Mouse (Mus musculus): ENCODE data around the gene Fam172a.

Gene Fam172a

DNA sequence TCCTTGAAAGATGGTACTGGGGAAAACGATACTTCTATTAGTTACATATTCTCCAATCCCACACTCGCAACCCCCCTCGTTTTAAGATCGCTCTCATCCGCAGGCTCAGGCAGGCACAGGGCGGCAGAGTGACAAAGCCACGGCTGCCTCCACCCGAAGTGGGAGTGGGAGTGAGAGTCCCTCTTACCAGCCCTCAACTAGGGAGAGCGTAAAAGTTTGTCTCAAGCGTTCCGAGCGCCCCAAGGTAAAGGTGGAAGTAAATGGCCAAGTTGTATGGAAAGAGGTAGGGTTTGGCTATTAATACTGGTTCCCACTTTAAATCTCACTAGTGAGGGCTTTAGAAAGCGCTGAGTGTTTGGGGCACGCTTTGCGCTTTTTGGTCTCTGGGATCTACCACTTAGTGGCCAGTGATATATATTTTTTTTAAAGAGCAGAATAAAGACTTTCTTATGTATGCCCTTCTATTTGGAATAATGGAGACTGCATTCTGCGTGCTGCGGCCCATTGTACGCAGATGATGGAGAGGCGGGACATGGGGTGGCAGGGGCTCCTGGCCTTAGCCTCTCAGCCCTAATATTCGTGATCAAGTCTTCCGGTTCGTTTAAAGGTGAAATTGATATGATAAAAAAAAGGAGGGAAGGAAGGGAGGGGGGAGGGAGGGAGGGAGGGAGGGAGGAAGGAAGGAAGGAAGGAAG, 500.2 kb downstream of the Fam172a start:
- no peak for DNase-seq

DNA sequence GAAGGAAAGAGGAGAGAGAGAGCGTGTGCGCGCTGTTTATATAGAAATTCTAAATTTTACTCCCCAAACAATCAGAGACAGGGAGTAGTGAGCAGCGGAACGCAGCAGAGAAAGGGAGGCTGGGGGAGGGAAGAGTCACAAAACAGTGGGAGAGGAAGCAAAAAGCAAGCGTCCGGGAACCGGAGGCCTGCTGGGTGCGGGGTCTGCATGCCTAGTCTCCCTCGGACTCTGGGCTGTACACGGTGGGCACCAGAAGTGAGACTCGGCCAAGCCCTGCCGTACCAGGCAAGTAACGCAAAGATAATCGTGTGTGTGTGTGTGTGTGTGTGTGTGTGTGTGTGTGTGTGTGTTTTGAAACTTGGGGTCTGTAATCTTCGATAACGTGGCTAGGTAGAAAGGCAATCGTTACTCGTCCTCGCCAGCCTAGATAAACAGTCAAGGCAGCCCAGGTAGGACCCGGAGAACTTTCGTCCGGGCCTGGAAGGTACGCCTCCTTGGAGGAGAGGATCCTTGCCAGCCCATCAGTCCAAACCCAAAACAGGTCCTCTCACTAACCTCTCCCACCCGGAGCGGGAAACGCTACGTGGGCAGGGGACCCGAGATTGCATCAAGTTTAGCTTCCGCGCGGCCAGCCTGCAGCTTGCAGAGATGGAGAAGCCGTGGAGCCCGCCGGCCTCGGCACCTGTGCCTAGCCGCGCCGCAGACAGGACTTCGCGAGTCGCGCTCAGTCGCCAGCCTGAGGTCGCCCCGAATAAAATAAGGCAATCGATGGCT, 500.9 kb downstream of the Fam172a start:
- DNase-seq = peak; percentile 65

DNA sequence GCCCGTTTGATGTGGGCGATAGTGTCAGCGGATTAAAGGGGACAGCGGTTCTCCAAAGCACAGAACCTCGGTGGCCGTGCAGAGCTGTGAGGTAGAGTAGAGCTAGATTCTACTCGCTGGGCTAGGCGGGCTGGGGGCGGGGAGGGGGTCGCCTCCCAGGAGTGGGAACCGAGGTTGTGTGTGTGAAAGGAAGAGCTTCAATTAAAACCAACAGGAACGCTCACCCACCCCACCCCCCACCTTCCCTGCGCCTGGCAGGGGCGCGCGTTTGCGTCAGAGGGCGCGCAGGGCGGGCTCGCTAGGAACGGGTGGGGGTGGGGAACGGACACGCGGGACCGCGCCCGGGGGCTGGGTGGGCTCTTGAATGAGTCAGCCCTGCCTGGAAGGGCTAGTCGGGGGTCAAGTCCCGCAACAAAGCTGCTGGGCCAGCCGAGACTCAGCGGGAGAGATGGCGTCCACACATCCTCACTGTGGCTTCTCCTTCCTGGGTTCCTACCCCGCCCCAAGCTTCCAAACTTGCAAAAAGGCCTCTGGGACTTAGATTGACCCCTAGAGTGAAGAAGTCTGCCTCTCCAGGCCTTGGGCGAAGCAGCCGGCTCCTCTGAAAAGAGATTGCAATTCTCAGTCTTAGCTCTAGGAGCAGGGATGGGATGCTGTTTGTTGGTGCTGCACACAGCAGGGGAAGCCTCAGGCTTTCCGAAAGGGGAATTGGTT, 501.7 kb downstream of the Fam172a start:
- DNase-seq = peak; percentile 81

DNA sequence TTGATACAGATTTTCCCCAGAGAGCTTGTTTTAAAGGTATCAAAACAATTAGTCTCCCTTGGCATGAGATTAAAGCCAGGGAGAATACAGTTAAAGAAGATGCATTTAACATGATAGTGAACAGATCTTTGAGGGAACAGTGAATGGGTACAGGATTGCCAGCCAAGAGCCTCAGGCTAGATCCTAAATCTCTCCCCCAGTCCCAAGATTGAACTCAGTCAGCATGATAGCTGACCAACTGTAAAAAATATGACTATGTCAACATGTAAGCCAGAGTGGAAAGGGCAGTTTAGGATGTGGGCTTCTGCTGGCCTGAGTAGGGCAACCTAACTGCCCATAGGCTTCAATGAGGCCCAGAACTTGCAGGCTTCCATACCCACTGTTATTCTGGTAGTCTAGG, 503.6 kb downstream of the Fam172a start:
- no peak for DNase-seq

DNA sequence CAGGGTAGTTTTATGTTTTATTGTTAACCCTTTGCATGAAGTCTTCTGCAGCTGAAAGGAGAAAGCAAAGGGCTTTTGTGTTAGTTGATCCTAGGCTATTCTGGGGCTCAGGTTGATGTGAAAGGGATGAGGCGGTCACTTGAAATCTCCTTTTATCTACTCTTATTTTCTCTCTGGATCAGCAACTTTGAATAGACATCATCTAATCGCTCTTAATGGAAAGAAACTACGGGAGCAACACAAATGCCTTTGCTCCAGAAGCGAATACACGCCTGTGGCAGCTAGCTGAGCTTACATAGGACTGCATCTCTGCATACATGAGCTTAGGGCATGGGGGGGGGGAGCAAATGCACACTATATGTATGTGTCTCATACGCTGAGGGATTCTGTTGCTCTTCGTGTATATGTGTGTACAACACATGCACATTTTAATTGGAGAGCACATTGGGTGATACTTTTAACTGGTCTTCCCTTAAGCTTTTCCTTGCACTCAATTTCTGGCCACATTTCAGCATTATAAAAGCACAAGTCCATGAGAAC, 505.1 kb downstream of the Fam172a start:
- no peak for DNase-seq

DNA sequence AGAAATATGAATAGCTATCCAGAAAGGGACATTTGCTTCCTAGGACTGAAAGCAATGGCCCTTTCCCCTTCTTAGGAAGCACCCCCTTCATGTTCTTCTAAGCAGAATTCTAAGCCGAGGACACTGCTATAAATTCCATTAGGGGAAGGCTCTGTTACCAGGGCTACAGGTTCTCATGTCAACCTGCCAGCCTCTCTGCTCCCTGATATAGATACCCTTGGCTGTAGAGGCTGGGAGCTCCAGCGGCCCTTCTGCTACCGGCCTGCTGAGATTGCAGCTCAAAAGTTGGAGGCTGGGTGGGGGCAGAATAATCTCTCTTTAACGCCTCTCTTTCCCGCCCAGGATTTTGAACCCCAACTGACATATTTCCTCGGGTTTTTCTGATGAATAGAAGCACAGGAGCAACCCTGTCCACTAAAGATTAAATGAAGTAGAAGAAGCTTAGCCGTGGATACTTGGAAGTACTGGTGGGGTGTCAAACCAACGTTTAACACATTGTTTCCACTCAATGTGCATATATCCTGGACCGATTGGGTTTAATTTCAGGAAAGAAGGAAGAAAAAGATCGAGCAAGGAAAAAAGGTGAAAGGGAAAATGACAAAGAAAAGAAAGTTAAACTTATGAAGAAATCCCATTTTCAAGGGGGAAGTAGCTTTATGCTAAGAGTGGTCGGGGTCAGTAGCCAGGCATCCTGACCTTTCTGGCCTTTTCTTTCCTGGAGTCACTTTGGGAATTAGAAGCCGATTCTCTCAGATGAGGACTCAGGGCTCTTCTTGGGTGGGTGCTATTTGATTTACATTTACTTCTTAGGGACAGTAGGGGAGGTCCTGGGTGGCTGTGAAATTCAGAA, 506.2 kb downstream of the Fam172a start:
- no peak for DNase-seq

DNA sequence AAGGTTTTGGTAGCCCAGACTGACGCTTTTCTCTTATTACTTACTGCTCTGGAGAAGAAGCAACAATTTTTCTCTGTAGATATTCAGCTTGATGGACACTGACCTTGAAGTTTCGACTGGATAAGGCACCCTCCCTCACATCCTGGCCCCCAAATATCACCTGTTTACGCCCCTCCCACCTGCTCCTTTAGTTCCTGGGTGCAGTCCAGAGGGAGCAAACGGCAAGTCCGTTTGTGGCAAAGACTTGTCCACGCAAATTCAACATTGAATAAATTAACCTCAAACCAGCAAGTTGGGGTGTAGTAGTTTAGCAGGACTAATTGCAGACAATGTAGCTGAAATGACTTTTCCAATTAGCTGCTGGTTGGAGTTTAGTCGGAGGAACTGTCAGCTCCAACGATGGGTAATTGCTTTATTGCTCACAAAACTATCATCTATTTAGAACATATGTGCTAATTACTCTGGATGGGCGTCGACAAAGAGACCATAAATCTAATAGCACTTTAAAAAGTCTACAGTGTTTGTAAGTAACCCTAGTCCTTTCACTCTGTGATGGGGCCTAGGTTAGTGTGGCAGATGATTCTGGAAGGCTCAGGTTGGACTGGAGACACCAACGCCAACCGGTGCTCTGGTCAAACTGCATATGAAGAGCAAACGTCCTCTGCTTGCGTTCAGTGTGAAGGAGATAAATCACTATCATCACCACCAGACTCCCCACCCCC, 507.0 kb downstream of the Fam172a start:
- no peak for DNase-seq

DNA sequence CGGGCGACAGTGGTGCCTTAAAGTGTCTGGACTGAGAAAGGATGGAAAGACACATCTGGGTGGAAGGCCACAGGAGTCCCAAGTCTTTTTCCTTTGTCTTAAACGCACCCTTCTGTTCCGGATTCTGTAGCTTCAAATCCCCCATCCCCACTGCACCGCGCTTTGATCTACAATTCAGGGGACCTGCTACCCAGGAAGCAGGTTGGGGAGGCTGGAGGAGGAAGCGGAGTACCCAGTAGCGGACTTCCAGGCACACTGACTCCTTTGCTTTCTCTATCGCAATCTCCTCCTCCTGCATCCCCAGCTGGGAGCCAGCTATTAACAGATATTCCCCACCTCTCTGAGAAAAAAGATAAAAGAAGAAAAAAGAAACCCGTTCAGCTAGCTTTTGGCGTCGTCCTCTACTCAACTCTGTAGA, 507.8 kb downstream of the Fam172a start:
- no peak for DNase-seq

DNA sequence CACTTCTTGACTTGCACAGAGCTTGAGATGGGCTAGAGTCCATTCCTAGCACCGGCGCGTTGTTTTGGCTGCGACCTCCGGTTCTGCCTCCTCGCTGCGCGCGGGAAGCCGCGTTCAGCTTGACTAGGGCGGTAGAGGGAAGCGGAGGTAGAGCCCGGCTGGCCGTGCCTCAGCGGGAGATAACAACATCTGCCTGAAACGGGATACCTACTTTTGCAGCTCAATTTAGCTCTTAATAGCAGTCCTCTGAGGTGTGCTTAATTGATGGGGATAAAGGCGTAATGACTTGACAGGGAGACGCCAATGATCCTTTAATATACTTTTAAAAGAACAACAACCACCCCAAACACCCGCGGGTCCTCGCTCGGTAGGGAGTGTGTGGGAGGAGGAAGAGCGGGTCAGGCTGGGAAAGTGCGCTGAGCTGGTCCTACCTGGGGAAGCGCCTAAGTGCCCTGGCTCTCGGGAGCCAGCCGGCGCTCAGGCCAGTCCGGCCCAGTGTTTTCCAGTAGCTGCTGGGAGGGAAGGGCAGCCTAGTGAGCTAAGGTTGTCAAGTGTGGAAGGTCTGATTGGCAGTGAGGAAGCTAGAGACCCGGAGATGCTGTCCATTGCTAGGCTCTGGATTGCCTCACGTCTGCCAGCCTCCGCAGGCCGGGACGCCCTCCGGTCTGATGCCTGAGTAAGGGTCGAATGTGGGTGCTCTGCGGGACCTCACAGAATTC, 508.4 kb downstream of the Fam172a start:
- DNase-seq = no peak

DNA sequence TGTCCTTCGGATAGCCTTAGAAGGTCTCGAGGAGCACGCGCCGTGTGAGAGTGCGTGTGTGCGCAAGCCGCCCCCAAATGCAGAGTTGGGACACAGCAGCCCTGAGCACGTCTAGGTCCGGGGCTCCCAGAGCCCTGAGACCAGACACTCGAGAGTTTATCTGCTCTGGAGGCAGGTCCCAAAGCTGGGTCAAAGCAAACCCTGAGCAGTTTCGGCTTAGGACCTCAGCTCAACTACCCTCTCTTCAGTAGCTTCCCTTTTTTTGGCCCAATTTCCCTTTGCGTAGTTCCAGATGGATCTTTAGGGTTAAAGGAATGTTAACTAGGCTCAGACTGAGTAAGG, 508.9 kb downstream of the Fam172a start:
- no peak for DNase-seq

DNA sequence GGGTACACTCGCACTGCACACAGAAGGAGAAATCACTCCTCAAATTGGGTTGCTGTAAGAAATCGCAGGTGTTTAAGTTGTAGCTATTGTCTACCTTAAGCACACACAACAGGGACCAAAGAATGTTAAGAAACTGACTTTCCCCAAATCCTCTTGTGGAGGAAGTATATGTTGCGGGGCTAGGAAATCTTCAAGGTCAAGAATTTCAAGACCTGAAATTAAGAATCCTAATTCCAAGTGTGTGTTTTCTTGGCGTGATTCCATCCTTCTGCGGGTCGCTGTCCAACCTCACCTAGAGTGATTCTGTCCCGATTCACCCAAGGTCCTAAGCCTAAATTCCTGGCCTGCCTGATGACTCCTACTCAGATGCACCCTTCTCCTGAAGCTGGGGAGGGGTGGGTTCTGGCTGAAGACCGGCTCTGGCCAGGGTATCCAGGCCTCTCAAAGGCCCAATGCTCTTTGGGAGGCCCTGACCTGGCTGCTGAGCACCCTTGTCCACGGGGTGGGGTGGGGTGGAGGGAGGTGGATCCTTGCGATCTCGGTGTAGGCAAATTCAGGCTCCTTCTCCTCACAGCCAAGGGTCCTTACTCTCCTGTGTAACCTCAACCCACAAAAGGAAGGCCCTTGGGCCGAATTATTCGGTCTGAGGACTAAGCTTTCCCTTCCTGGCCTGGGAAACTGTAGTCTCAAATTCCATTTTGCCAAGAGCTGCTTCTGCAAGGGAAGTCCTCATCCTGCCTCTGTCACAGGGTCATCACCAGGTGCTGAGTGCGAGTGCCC, 509.6 kb downstream of the Fam172a start:
- no peak for DNase-seq

DNA sequence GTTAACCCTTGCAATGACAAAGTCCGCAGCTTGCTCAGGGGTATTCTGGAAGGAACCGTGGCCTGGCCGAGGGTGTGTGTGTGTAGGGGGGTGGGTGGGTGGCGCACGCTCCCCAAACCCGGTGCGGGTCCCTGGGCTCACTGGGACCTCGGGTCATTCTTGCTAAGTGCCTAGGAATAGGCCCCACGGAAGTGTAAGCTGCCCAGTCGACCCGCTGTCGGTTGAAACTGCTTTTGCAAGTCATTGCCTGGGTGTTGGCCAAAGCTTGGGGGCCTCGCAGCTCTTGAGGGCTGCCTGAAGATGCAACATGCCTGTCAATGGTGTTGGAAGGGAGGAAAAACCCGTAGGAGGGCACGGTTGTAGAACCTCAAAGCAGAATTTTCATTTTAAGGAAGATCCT, 510.3 kb downstream of the Fam172a start:
- DNase-seq = no peak

DNA sequence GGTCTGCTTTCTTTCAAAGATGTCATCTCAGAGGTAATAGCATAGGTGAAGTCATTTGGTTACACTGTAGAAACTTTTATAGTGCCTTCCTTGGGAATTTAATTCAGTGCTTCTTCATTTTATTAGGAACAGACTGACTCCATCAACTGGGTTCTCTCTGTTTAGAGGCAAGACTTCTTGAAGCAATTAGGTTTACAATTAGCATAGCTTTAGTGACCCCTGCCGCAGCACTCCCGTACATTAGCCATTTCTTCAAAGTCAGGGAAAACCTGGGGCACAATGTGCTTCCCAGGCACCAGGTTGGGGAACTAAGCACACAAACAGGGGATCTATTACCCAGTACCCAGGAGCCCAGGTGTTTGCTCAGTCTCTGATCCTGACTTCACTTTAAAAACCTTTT, 511.3 kb downstream of the Fam172a start:
- no peak for DNase-seq

DNA sequence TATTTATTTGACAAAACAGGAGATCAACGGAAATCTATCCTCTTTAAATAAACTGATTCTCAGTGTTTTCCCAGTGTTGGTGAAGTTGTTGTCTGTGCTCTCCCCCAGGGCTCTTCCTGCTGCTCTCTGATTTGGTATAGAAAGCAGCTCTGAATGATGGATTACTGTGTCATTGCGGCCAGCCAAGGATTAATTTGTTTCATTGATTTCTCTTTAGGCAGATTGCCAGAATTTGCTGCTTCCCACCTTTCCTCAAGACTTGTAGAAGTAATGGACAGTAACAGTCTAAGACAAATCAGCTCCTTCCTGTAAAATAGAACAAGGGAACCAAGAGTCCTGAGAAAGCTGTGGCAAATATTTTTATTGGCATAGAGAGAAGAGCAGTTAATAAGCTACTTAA, 513.4 kb downstream of the Fam172a start:
- no peak for DNase-seq

Data from right cerebral cortex, postnatal 14 days (tissue).